Mouse (Mus musculus) erythroblast, embryonic 14.5 days (primary cell): ENCODE measurements around the gene Tubd1. TPM values are rescaled to one million over a fixed set of nuclear protein-coding genes. Genes with fewer than 3 reads are reported as not detected.

Experiments
- H3K27me3 ChIP-seq: 2 replicates; pipeline ENCODE4 v1.6.1; 2012; ENCODE audit warnings: inconsistent platforms; ENCODE audit not compliant: control insufficient read depth
- H3K36me3 ChIP-seq: 2 replicates; pipeline ENCODE4 v1.6.1; 2012; ENCODE audit warnings: mild to moderate bottlenecking, inconsistent platforms; ENCODE audit not compliant: control insufficient read depth
- H3K4me1 ChIP-seq: 2 replicates; pipeline ENCODE4 v1.6.1; 2012; ENCODE audit warnings: inconsistent platforms; ENCODE audit not compliant: control insufficient read depth
- H3K4me3 ChIP-seq: replicated peaks from 2 replicates; pipeline ENCODE3; 2012; ENCODE audit warnings: moderate library complexity, mild to moderate bottlenecking, inconsistent platforms
- H3K9me3 ChIP-seq: 2 replicates; pipeline ENCODE4 v1.6.1; 2012; ENCODE audit warnings: low read length, inconsistent platforms, mixed read lengths; ENCODE audit not compliant: control insufficient read depth
- GATA1 ChIP-seq: IDR thresholded peaks from 2 replicates; pipeline ENCODE4 v1.6.1; 2012; ENCODE audit warnings: low read length, inconsistent platforms, mixed read lengths
- TAL1 ChIP-seq: IDR thresholded peaks from 3 replicates; pipeline ENCODE4 v1.6.1; 2012; ENCODE audit warnings: low read length, inconsistent platforms, mixed read lengths
- polyA plus RNA-seq: library from polyadenylated mRNA; stranded (reverse); fragments of >175 nt; gene quantifications from 2 replicates; pipeline ENCODE4 v1.2.3, GENCODE M21; 2012

Tubd1 gene
- polyA plus RNA-seq, 1 experiment = 0.02 TPM

- H3K4me1 ChIP-seq = no peaks in the 10 kb centered on the region; the same call in 1 of the 2 replicates
- H3K36me3 ChIP-seq = peaks cover 72% of the 10 kb centered on the region
- H3K27me3 ChIP-seq = no peaks in the 10 kb centered on the region
- TF ChIP-seq GATA1 (no peak), TAL1 (no peak)
- H3K4me3 ChIP-seq = no peak overlapping the region
- no peaks in the 10 kb centered on the region for H3K9me3 ChIP-seq
These were observed 55.4 kb downstream of the Tubd1 start for GRCm38 (mm10) chr11:86600209-86600557.

GRCm38 (mm10) chr11:86602116-86602515 lies 57.3 kb downstream of the Tubd1 start:
- peaks cover 5% of the 10 kb centered on the region for H3K9me3 ChIP-seq
- H3K36me3 ChIP-seq = peaks cover 75% of the 10 kb centered on the region
- no peak for TF ChIP-seq GATA1
- no peak for TF ChIP-seq TAL1
- no peaks in the 10 kb centered on the region for H3K27me3 ChIP-seq
- no peak overlapping the region for H3K4me3 ChIP-seq
- H3K4me1 ChIP-seq = peaks cover 6% of the 10 kb centered on the region

GRCm38 (mm10) chr11:86603719-86604118 lies 58.9 kb downstream of the Tubd1 start:
- Histone ChIP-seq H3K27me3 (no peaks in the 10 kb centered on the region), H3K4me3 (no peak overlapping the region), H3K9me3 (peaks cover 5% of the 10 kb centered on the region), H3K4me1 (peaks cover 6% of the 10 kb centered on the region), H3K36me3 (peaks cover 77% of the 10 kb centered on the region)
- TF ChIP-seq GATA1 (no peak), TAL1 (no peak; the same call in 2 of the 3 replicates)

GRCm38 (mm10) chr11:86604289-86604688 lies 59.5 kb downstream of the Tubd1 start:
- no peak overlapping the region for H3K4me3 ChIP-seq
- peaks cover 5% of the 10 kb centered on the region for H3K9me3 ChIP-seq
- H3K4me1 ChIP-seq = peaks cover 7% of the 10 kb centered on the region
- TF ChIP-seq TAL1 (no peak), GATA1 (no peak)
- H3K36me3 ChIP-seq = peaks cover 77% of the 10 kb centered on the region
- no peaks in the 10 kb centered on the region for H3K27me3 ChIP-seq

- H3K9me3 ChIP-seq = peaks cover 5% of the 10 kb centered on the region
- no peak overlapping the region for H3K4me3 ChIP-seq
- H3K27me3 ChIP-seq = no peaks in the 10 kb centered on the region
- H3K36me3 ChIP-seq = peaks cover 74% of the 10 kb centered on the region
- TF ChIP-seq TAL1 = no peak
- no peak for TF ChIP-seq GATA1
- H3K4me1 ChIP-seq = peaks cover 11% of the 10 kb centered on the region
These were observed 60.1 kb downstream of the Tubd1 start for GRCm38 (mm10) chr11:86604732-86605520.

- H3K4me3 ChIP-seq = no peak overlapping the region
- peaks cover 79% of the 10 kb centered on the region for H3K36me3 ChIP-seq
- H3K9me3 ChIP-seq = peaks cover 5% of the 10 kb centered on the region
- H3K27me3 ChIP-seq = no peaks in the 10 kb centered on the region
- peaks cover 29% of the 10 kb centered on the region for H3K4me1 ChIP-seq
- TF ChIP-seq TAL1 (no peak), GATA1 (no peak)
These were observed 62.0 kb downstream of the Tubd1 start for GRCm38 (mm10) chr11:86606621-86607339.

GRCm38 (mm10) chr11:86607808-86608350 lies 63.1 kb downstream of the Tubd1 start:
- H3K9me3 ChIP-seq = peaks cover 5% of the 10 kb centered on the region
- TF ChIP-seq TAL1 (no peak), GATA1 (no peak)
- H3K27me3 ChIP-seq = no peaks in the 10 kb centered on the region
- peaks cover 39% of the 10 kb centered on the region for H3K4me1 ChIP-seq
- H3K36me3 ChIP-seq = peaks cover 84% of the 10 kb centered on the region
- no peak overlapping the region for H3K4me3 ChIP-seq

- Histone ChIP-seq H3K27me3 (no peaks in the 10 kb centered on the region), H3K9me3 (peaks cover 5% of the 10 kb centered on the region), H3K4me1 (peaks cover 61% of the 10 kb centered on the region), H3K36me3 (peaks cover 71% of the 10 kb centered on the region), H3K4me3 (no peak overlapping the region)
- no peak for TF ChIP-seq TAL1
- TF ChIP-seq GATA1 = no peak
These were observed 65.4 kb downstream of the Tubd1 start for GRCm38 (mm10) chr11:86610239-86610638.

GRCm38 (mm10) chr11:86611991-86612390 lies 67.2 kb downstream of the Tubd1 start:
- Histone ChIP-seq H3K4me1 (peaks cover 69% of the 10 kb centered on the region), H3K27me3 (no peaks in the 10 kb centered on the region), H3K9me3 (no peaks in the 10 kb centered on the region), H3K4me3 (no peak overlapping the region), H3K36me3 (peaks cover 69% of the 10 kb centered on the region)
- no peak for TF ChIP-seq TAL1
- no peak for TF ChIP-seq GATA1
